Mouse (Mus musculus): ENCODE results near the gene Ncf2. TPM values are rescaled to one million over a fixed set of nuclear protein-coding genes. Genes with fewer than 3 reads are reported as not detected.

Ncf2 gene
- polyA plus RNA-seq, 1 experiment from 2014 or later, result 4.7 TPM

GRCm38 (mm10) chr1:152871031-152871430, 71.0 kb downstream of the Ncf2 start:
- Histone ChIP-seq H3K27ac (ENCODE audit: low read depth, low read length) (no peak overlapping the region), H3K27me3 (ENCODE audit: control insufficient read depth, insufficient read depth, low read length) (no peaks in the 10 kb centered on the region), H3K4me2 (no peak overlapping the region), H3K4me3 (ENCODE audit: low read depth, low read length) (no peak overlapping the region), H3K9me3 (replicated peaks; ENCODE audit: control insufficient read depth, low read length) (no peaks in the 10 kb centered on the region), H3K4me1 (ENCODE audit: control insufficient read depth, insufficient read depth, low read length) (0 out of 2 replicates have a peak, but pooled peaks cover 2% of the 10 kb centered on the region), H3K9ac (ENCODE audit: low read depth, low read length) (no peak overlapping the region), H3K36me3 (ENCODE audit: control insufficient read depth, insufficient read depth, low read length) (peaks cover 6% of the 10 kb centered on the region; the same call in 1 of the 2 replicates)
- 64% methylated on average over 3 of the region's 3 CpGs for WGBS (ENCODE audit: insufficient replicate concordance)
- no peak for ATAC-seq (replicated peaks; ENCODE audit: insufficient number of reproducible peaks, low FRiP score, low TSS enrichment)

Other genes with a start within 250 kb of the Ncf2 start
- gene Apobec4, start 49.6 kb upstream of the Ncf2 start, polyA plus RNA-seq (2014; fragmentation: Nextera tagmentation; extraction: Ambion mirVana), result not detected in 2 replicates
- 61.0 and 68.7 TPM in 2 replicates for gene Rgl1, start 33.8 kb upstream of the Ncf2 start, polyA plus RNA-seq (2014; fragmentation: Nextera tagmentation; extraction: Ambion mirVana)
- gene Arpc5, start 33.7 kb upstream of the Ncf2 start, polyA plus RNA-seq (2014; fragmentation: Nextera tagmentation; extraction: Ambion mirVana), result 257 and 268 TPM in 2 replicates
- 31.6 and 34.9 TPM in 2 replicates for gene Smg7, start 102.5 kb downstream of the Ncf2 start, polyA plus RNA-seq (2014; fragmentation: Nextera tagmentation; extraction: Ambion mirVana)
- gene Nmnat2, start 154.8 kb downstream of the Ncf2 start, polyA plus RNA-seq (2014; fragmentation: Nextera tagmentation; extraction: Ambion mirVana), result 0.92 and 0.93 TPM in 2 replicates

Measured in heart, embryonic 11.5 days (tissue).